Mouse (Mus musculus): ENCODE results near the gene Rogdi.
A peak's percentile ranks its signal among the peaks of the same experiment; 100 is the strongest.

Rogdi gene

GRCm38 (mm10) chr16:4984717-4985116 lies 28.6 kb downstream of the Rogdi start:
- DNase-seq, result no peak

GRCm38 (mm10) chr16:4979755-4980380 lies 33.5 kb downstream of the Rogdi start:
- no peak for DNase-seq

- DNase-seq, result no peak
Measured at GRCm38 (mm10) chr16:4978275-4979051, 34.9 kb downstream of the Rogdi start.

- no peak for DNase-seq
Measured at GRCm38 (mm10) chr16:4976180-4976579, 37.2 kb downstream of the Rogdi start.

GRCm38 (mm10) chr16:4974521-4974920 lies 38.8 kb downstream of the Rogdi start:
- no peak for DNase-seq

- no peak for DNase-seq
Measured at GRCm38 (mm10) chr16:4971626-4972025, 41.7 kb downstream of the Rogdi start.

- no peak for DNase-seq
Measured at GRCm38 (mm10) chr16:4969055-4969843, 44.1 kb downstream of the Rogdi start.

- no peak for DNase-seq
Measured at GRCm38 (mm10) chr16:4968426-4968825, 44.9 kb downstream of the Rogdi start.

GRCm38 (mm10) chr16:4965392-4966129 lies 47.8 kb downstream of the Rogdi start:
- no peak for DNase-seq

GRCm38 (mm10) chr16:4964731-4965391 lies 48.5 kb downstream of the Rogdi start:
- no peak for DNase-seq

- DNase-seq, result peak; percentile 99
Measured at GRCm38 (mm10) chr16:4963797-4964709, 49.3 kb downstream of the Rogdi start, which contains the start of gene Anks3. Gene Anks3 (minus strand): TSS chr16:4964205.

- DNase-seq, result no peak
Measured at GRCm38 (mm10) chr16:4963346-4963745, 50.0 kb downstream of the Rogdi start.

- no peak for DNase-seq
Measured at GRCm38 (mm10) chr16:4960260-4960659, 53.1 kb downstream of the Rogdi start.
